Mouse (Mus musculus) CD4-positive, CD25-positive, alpha-beta regulatory T cell, adult 9 weeks (primary cell): ENCODE data around the gene Rubcnl. TPM values are rescaled to one million over a fixed set of nuclear protein-coding genes. Genes with fewer than 3 reads are reported as not detected.

Experiments used
- polyA plus RNA-seq: library from polyadenylated mRNA; unstranded; fragments of 100-300 nt; shearing (Covaris generic); gene quantifications from one replicate; pipeline ENCODE4 v1.2.1, GENCODE M21; 2017

Gene Rubcnl
- 0.68 TPM for polyA plus RNA-seq

DNA sequence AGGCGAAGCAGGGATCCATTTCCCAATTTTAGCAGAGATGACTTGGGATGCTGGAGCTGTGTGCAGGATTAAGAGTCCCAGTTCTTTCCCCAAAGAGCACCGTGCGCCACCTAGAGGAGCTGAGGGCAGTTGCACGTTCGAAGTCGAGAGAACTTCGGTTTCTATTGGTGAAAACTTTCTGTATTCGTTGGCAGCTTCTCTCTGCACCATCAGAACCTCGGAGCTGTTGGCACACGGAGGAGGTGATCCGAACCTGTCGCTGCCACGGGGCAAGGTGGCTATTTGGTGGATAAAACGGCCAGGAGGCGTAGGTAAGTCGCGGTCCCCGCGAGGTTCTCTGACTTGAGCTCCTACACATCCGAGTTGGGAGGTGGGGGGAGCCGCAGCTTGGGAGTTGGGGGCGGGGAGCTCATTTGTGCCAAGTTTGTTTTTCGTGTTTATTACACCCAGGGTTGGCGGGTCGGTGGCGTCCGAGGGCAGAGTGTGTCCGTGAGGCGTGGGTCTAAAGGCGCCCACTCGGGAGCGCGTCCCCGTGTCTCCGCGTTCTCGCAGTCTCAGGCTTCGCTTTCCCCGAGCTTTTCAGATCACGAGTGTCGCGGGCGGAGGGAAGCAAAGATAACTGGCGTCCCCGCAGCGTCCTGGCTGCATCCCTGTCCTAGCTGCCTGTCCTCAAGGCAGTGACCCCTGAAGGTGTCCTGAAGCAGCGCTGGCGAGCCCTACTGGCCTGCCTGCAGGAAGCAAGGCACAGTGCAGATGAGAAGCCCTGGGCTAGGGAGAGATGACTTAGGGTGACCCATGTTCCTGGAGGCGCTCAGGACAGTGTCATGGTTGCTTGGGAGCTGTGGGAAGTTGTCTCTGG, at the start of gene Rubcnl:
Gene Rubcnl, plus strand, starts transcription at position 172 of the 859 bp plus-strand sequence.

Other genes starting within 250 kb of the Rubcnl start
- 24.1 TPM for gene Lrch1, start 68.2 kb upstream of the Rubcnl start, polyA plus RNA-seq
- not detected for gene Lrrc63, start 114.9 kb downstream of the Rubcnl start, polyA plus RNA-seq
- 1,304 TPM for gene Lcp1, start 115.1 kb downstream of the Rubcnl start, polyA plus RNA-seq
- gene Cpb2, start 226.3 kb downstream of the Rubcnl start, polyA plus RNA-seq, result not detected